Mouse (Mus musculus): ENCODE measurements around the gene AI593442. TPM values are rescaled to one million over a fixed set of nuclear protein-coding genes. Genes with fewer than 3 reads are reported as not detected.

Gene AI593442
- polyA plus RNA-seq, 1 experiment from 2014 or later = 71.6 TPM

DNA sequence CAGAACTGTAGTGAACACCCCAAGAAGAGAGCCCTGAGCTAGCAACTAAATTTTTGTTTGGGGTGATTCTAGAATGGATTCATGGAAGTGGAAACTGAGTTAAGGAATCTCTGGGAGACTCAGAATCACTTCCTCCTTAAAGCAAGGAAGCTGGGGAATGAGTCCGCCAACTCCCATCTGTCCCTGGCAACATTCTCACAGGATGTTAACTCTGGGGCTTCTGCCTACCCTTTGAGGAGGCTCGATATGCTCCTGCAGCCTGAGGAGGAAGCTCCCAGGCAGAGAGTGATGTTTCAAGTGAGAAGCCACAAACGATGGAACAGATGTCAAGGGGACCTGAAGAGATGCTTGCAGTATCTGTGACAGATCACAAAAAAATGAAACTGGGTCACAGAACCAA is 18.2 kb downstream of the AI593442 start:
- H3K9ac ChIP-seq = no peak overlapping the region
- H3K9me3 ChIP-seq (ENCODE audit: control insufficient read depth, low read length) = no peaks in the 10 kb centered on the region
- no peak overlapping the region for H3K27ac ChIP-seq
- no peak for DNase-seq (ENCODE audit: low spot score)
- no peak for ATAC-seq (ENCODE audit: low FRiP score)
- H3K36me3 ChIP-seq (replicated peaks; ENCODE audit: control insufficient read depth, insufficient read depth) = no peaks in the 10 kb centered on the region
- H3K4me3 ChIP-seq (replicated peaks; ENCODE audit: low read length) = no peak overlapping the region
- H3K4me1 ChIP-seq (replicated peaks; ENCODE audit: control insufficient read depth, insufficient read depth, low read length) = no peaks in the 10 kb centered on the region
- no peak overlapping the region for H3K4me2 ChIP-seq (replicated peaks)
- H3K27me3 ChIP-seq (ENCODE audit: control insufficient read depth, insufficient read depth, low read length) = no peaks in the 10 kb centered on the region
- WGBS = 84% methylated on average over 3 of the region's 3 CpGs

DNA sequence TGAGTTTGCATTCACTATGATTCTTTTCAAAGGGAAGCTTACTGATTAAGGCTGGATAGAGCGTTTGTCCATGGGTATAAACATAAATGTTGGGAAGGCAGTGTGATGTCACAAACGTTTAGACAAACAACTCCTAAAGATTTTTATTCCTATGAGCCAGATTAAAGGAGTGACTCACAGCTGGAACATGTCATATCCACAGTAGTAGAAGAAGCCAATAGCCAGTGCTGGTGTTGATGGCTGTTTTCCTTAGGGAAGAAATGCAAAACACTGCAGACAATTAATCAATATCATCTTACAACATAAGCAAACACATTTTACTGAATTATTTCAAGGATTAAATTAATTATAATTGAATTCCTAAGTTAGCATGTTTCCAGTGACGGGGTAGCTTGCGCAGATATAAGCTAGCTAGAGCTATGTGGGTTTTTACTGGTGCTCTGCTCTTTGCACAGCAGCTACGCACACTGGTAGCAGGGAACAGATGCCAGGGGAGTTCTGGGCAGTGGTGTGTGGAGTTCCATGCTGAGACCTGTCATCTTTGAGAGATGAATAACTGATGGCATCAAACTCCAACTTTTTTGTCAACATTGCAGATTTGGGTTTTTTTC is 29.1 kb downstream of the AI593442 start:
- DNase-seq (ENCODE audit: low spot score) = no peak
- ATAC-seq (ENCODE audit: low FRiP score) = no peak
- no peak overlapping the region for H3K27ac ChIP-seq
- no peaks in the 10 kb centered on the region for H3K36me3 ChIP-seq (replicated peaks; ENCODE audit: control insufficient read depth, insufficient read depth)
- H3K4me2 ChIP-seq (replicated peaks) = no peak overlapping the region
- H3K9ac ChIP-seq = no peak overlapping the region
- H3K4me3 ChIP-seq (replicated peaks; ENCODE audit: low read length) = no peak overlapping the region
- H3K27me3 ChIP-seq (ENCODE audit: control insufficient read depth, insufficient read depth, low read length) = no peaks in the 10 kb centered on the region
- no peaks in the 10 kb centered on the region for H3K4me1 ChIP-seq (replicated peaks; ENCODE audit: control insufficient read depth, insufficient read depth, low read length)
- 75% methylated on average over 5 of the region's 5 CpGs for WGBS
- H3K9me3 ChIP-seq (ENCODE audit: control insufficient read depth, low read length) = no peaks in the 10 kb centered on the region

DNA sequence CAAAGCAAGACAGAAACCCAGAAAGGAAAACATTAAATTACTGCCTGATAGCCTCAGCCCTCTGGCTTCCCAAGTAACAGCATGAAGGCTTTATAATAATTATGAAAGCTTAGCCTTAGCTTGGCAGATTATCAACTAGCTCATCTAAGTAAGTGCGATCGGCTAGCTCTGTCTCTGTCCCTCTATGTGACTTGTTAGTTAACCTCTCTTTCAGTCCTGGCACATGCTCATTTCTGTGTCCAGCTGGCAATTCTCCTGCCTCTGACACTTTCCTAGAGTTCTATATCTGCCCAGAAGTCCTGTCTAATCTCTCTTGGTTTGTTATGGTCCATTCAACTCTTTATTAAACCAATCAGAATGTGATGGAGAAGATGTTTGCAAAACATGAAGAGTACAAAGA is 34.3 kb downstream of the AI593442 start:
- 84% methylated on average over 2 of the region's 2 CpGs for WGBS
- no peak overlapping the region for H3K4me2 ChIP-seq (replicated peaks)

DNA sequence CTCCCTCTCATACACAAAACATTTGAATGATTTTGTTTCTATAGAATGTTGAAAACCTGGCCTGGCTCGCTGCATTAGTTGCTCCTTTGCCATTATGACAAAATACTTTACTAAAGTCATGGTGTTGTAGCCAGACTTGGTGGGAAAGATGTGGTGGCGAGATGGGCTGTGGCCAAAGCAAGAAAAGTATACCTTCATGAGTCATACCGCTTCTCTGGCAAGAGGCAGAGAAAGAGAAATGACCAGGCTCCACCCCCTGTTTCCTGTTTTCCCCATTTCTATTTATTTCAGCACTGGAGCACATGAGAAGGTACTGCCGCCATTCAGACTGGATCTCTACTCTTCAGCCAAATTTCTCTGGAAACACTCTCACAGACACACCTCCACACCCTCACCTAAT is 35.0 kb downstream of the AI593442 start:
- no peak for DNase-seq (ENCODE audit: low spot score)
- no peaks in the 10 kb centered on the region for H3K36me3 ChIP-seq (replicated peaks; ENCODE audit: control insufficient read depth, insufficient read depth)
- no peak overlapping the region for H3K4me2 ChIP-seq (replicated peaks)
- no peak overlapping the region for H3K27ac ChIP-seq
- no peak overlapping the region for H3K4me3 ChIP-seq (replicated peaks; ENCODE audit: low read length)
- H3K27me3 ChIP-seq (ENCODE audit: control insufficient read depth, insufficient read depth, low read length) = no peaks in the 10 kb centered on the region
- no peaks in the 10 kb centered on the region for H3K4me1 ChIP-seq (replicated peaks; ENCODE audit: control insufficient read depth, insufficient read depth, low read length)
- no peak for ATAC-seq (ENCODE audit: low FRiP score)
- WGBS = 79% methylated on average over 4 of the region's 4 CpGs
- H3K9ac ChIP-seq = no peak overlapping the region
- H3K9me3 ChIP-seq (ENCODE audit: control insufficient read depth, low read length) = no peaks in the 10 kb centered on the region

More for the DNA sequence above, 34.3 kb downstream of the AI593442 start:
- H3K36me3 ChIP-seq (replicated peaks; ENCODE audit: control insufficient read depth, insufficient read depth) = no peaks in the 10 kb centered on the region
- no peaks in the 10 kb centered on the region for H3K4me1 ChIP-seq (replicated peaks; ENCODE audit: control insufficient read depth, insufficient read depth, low read length)
- H3K9ac ChIP-seq = no peak overlapping the region
- DNase-seq (ENCODE audit: low spot score) (no peak), ATAC-seq (ENCODE audit: low FRiP score) (no peak)
- no peak overlapping the region for H3K27ac ChIP-seq
- no peak overlapping the region for H3K4me3 ChIP-seq (replicated peaks; ENCODE audit: low read length)
- no peaks in the 10 kb centered on the region for H3K27me3 ChIP-seq (ENCODE audit: control insufficient read depth, insufficient read depth, low read length)
- H3K9me3 ChIP-seq (ENCODE audit: control insufficient read depth, low read length) = no peaks in the 10 kb centered on the region

DNA sequence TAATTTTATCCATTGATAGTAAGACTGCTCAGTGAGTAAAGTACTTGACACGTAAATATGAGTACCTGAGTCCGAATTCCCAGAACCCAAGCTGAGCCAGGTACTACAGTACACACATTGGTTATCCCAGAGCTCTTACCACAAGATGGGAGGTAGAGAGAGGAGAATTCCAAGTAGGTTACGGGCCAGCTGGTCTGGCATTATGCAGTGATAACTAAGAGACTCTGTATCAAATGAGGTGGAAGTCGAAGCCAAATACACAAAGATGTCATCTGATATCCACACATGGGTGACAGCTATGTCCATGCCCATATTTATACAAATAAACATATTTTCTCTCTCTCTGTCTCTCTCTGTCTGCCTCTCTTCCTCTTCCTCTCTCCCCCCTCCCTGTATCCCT is 35.4 kb downstream of the AI593442 start:
- Histone ChIP-seq H3K27ac (no peak overlapping the region), H3K4me2 (replicated peaks) (no peak overlapping the region), H3K4me3 (replicated peaks; ENCODE audit: low read length) (no peak overlapping the region), H3K9me3 (ENCODE audit: control insufficient read depth, low read length) (no peaks in the 10 kb centered on the region), H3K4me1 (replicated peaks; ENCODE audit: control insufficient read depth, insufficient read depth, low read length) (no peaks in the 10 kb centered on the region), H3K9ac (no peak overlapping the region), H3K36me3 (replicated peaks; ENCODE audit: control insufficient read depth, insufficient read depth) (no peaks in the 10 kb centered on the region), H3K27me3 (ENCODE audit: control insufficient read depth, insufficient read depth, low read length) (no peaks in the 10 kb centered on the region)
- DNase-seq (ENCODE audit: low spot score) (no peak), ATAC-seq (ENCODE audit: low FRiP score) (no peak)
- 91% methylated on average over 4 of the region's 4 CpGs for WGBS

DNA sequence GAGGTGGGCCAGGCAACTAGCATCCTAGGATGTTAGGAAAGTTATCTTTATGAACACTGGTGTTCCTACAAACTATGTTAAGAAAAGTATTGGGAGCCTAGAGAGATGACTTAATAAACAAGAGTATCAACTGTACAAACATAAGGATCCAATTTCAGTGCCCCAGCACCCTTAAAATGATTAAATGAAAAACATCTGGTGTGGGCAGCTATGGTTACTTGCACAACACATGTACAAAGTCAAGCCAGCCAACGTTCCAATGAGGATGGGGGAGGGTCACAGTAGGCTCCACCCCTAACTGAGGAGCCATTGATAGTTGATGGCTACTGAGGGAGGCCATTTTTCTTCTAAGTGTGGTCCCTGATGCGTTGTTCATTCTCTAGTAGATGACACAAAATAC is 43.6 kb downstream of the AI593442 start:
- Histone ChIP-seq H3K4me2 (replicated peaks) (no peak overlapping the region), H3K4me1 (replicated peaks; ENCODE audit: control insufficient read depth, insufficient read depth, low read length) (no peaks in the 10 kb centered on the region), H3K9ac (no peak overlapping the region), H3K27me3 (ENCODE audit: control insufficient read depth, insufficient read depth, low read length) (no peaks in the 10 kb centered on the region), H3K4me3 (replicated peaks; ENCODE audit: low read length) (no peak overlapping the region), H3K27ac (no peak overlapping the region), H3K9me3 (ENCODE audit: control insufficient read depth, low read length) (no peaks in the 10 kb centered on the region), H3K36me3 (replicated peaks; ENCODE audit: control insufficient read depth, insufficient read depth) (no peaks in the 10 kb centered on the region)
- ATAC-seq (ENCODE audit: low FRiP score) = no peak
- DNase-seq (ENCODE audit: low spot score) = no peak
- 85% methylated on average over 2 of the region's 2 CpGs for WGBS

DNA sequence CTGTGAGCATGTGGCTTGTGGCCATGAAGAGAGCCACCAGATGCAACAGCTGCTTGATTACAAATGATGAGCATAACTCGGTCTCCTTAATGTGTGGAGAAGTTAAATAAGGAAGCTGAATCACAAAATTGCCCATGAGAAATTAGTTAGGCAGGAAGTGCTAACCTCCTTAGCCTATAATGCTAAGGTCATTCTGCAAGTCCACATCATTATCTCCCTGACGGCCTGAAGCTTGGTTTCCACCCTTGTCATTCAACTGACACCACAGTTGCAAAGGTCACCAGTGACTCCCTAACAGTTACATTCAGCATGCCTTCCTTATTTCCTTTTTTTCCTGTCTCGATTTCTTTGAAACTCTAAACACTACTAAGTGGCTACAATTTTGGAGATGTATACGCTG is 55.7 kb downstream of the AI593442 start:
- no peaks in the 10 kb centered on the region for H3K4me1 ChIP-seq (replicated peaks; ENCODE audit: control insufficient read depth, insufficient read depth, low read length)
- no peak for ATAC-seq (ENCODE audit: low FRiP score)

More for the DNA sequence above, 55.7 kb downstream of the AI593442 start:
- no peak for DNase-seq (ENCODE audit: low spot score)
- Histone ChIP-seq H3K9me3 (ENCODE audit: control insufficient read depth, low read length) (no peaks in the 10 kb centered on the region), H3K27ac (no peak overlapping the region), H3K4me3 (replicated peaks; ENCODE audit: low read length) (no peak overlapping the region), H3K9ac (no peak overlapping the region), H3K36me3 (replicated peaks; ENCODE audit: control insufficient read depth, insufficient read depth) (no peaks in the 10 kb centered on the region), H3K4me2 (replicated peaks) (no peak overlapping the region), H3K27me3 (ENCODE audit: control insufficient read depth, insufficient read depth, low read length) (no peaks in the 10 kb centered on the region)
- WGBS = 69% methylated on average over 4 of the region's 4 CpGs
